Mouse (Mus musculus): Measurements from ENCODE around the gene Arid3a.
A peak's percentile ranks its signal among the peaks of the same experiment; 100 is the strongest.

The Arid3a gene

GRCm38 (mm10) chr10:79976071-79976721 is 49.4 kb downstream of the Arid3a start:
- DNase-seq (ENCODE audit: inconsistent ontology term), result no peak

GRCm38 (mm10) chr10:79976722-79977107 is 49.9 kb downstream of the Arid3a start:
- DNase-seq (ENCODE audit: inconsistent ontology term), result no peak

GRCm38 (mm10) chr10:79977324-79977723 is 50.5 kb downstream of the Arid3a start:
- no peak for DNase-seq (ENCODE audit: inconsistent ontology term)

DNA sequence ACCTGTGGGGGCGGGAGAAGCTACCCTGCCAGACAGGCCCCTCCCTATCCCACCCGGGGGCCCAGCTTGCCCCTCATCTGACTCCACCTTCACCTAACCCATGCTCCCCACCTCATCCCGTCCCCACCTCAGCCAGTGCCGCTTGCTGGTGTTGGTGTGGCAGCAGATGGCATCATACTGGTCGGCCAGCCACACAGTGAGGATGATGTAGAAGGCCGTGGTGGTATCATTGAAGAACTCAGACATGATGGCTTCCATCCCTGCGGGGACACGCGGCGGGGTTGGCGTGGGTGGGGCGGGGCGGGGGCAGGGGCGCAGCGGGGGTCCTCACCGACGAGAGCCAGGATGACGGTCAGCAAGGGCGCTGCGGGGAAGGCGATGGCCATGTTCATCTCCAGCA is 51.2 kb downstream of the Arid3a start:
- no peak for DNase-seq (ENCODE audit: inconsistent ontology term)

GRCm38 (mm10) chr10:79979401-79980155 is 52.7 kb downstream of the Arid3a start:
- no peak for DNase-seq (ENCODE audit: inconsistent ontology term)

GRCm38 (mm10) chr10:79983205-79983604 is 56.4 kb downstream of the Arid3a start:
- DNase-seq (ENCODE audit: inconsistent ontology term), result no peak

DNA sequence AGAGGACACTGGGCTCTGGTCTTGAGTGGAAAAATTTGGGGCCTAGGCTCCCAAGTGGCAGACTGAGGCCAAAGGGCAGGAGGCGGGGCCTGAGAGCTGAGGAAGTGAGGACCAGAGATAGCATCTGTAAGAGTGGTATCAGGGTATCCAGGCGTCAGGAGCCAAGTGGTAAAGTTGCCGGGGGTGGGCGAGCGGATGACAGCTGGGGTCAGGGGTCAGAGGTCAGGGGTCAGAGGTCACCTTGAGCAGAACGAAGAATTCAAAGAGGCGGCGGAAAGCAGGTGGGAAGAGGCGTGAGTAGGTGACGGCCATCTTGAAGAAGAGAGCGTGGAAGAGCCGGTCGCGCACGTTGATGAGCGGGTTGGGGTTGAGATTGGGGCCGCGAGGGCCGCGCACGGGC is 56.8 kb downstream of the Arid3a start:
- DNase-seq (ENCODE audit: inconsistent ontology term), result peak; percentile 46

GRCm38 (mm10) chr10:79984195-79984816 is 57.5 kb downstream of the Arid3a start, which contains the start of gene Tmem259:
Gene Tmem259, minus strand, starts transcription at chr10:79984330.
- peak; percentile 88 for DNase-seq (ENCODE audit: inconsistent ontology term)

DNA sequence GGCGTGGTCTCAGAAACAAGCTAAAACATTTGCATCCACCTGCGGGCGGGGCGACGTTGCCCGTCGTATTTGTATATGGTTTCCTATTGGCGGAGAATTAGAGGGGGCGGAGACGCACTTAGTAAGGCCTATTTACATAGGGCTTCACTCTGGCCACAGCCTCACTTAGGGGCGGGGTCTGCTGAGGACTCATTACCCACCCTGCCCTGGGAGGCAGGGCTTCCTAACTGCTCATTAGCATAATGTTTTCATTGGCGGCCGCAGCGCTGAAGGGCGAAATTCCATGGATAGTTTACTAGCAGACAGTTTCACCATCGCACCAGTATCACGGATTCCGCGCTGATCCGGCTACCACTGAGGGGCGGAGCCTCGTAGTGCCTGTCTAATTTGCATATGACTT is 58.0 kb downstream of the Arid3a start:
- DNase-seq (ENCODE audit: inconsistent ontology term), result peak; percentile 99

GRCm38 (mm10) chr10:79985334-79986231 is 58.7 kb downstream of the Arid3a start:
- DNase-seq (ENCODE audit: inconsistent ontology term), result peak; percentile 70

GRCm38 (mm10) chr10:79986232-79986878 is 59.5 kb downstream of the Arid3a start:
- peak; percentile 86 for DNase-seq (ENCODE audit: inconsistent ontology term)

DNA sequence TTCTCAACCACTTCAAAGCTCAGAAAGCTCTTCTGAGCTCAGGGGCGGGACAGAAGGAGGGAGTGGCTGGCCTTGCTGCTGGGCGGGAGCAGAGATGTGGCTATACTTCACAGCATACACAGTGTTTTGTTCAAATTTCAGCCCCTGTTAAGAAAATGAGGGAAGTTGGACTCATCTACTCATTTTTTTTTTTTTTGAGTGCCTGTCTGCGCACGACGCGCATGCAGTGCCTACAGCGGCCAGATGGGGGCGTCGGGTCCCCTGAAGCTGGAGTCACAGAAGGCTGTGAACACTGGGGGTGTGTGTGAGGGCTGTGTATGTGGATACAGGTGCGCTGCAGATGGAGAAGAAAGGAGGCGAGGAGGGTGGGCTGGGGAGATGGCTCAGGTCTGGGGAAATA is 60.1 kb downstream of the Arid3a start:
- peak; percentile 88 for DNase-seq (ENCODE audit: inconsistent ontology term)

DNA sequence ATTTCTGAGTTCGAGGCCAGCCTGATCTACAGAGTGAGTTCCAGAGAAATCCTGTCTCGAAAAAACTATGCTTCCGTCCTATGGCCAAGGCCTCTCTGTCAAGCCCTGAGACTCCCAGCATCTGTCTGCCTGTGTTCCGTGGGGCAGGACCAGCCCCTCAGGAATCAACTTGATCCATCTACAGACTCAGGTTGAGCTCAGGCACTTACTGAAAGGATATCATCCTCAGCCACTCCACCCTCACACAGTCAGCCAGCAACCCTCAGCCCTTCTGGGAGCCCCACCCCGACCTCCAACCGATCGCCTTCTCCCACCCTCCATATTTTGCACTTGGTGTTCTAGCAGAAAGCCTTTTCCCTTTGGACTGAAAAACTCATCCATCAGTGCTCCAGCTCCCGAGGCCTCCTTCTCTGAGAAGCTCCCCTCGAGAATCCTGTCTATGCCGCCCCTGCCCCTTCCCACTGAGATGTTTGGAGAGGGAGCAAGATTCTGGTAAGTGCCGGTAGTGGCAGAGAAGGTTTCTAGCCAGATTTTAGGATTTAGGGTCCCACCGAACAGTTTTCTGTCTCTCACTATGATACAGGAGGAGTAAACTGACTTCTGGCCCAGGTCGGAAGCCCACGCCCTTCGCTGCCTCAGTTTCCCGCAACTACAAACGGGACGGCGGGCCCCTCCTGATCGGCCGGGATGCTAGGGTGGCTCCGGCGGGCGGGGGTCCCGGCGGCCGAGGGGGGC is 61.1 kb downstream of the Arid3a start:
- no peak for DNase-seq (ENCODE audit: inconsistent ontology term)

DNA sequence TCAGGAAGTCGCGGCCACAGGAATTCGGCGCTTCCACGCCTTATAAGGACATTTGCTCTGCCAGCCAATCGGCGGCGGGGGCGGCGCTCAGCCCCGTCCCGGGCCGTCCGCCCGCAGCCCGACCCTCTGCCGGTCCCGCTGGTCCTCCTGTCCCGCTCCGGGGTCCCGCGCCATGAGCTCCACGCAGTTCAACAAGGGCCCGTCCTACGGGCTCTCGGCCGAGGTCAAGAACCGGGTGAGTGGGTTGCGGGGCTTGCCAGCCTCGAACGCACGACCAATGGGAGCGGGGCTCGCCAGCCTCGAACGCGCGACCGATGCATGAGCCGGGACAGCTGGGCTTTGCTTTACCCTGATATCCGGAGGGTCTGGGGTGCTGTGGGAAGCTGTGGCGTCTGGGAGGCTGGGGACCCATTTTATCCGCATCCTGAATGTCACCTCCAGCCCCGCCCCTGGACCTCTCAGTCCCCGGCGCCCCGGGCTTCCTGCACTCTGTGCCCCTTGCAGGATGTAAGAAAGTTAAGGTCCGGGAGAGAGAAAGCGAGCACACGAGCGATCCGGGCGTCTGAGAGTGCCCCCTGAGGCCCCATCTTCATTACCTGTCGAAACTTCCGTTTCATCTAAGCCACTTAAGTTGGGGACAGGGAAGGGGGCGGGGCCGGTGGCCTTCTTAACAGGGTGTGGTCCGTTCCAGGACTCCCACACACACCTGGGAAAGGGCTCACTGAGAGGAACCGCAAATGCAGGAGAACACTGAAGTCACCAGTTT is 61.8 kb downstream of the Arid3a start, which contains the start of gene Cnn2:
Gene Cnn2, plus strand, starts transcription at position 79 of the 766 bp plus-strand sequence.
- DNase-seq (ENCODE audit: inconsistent ontology term), result peak; percentile 86

GRCm38 (mm10) chr10:79989272-79989786 is 62.5 kb downstream of the Arid3a start:
- no peak for DNase-seq (ENCODE audit: inconsistent ontology term)

DNA sequence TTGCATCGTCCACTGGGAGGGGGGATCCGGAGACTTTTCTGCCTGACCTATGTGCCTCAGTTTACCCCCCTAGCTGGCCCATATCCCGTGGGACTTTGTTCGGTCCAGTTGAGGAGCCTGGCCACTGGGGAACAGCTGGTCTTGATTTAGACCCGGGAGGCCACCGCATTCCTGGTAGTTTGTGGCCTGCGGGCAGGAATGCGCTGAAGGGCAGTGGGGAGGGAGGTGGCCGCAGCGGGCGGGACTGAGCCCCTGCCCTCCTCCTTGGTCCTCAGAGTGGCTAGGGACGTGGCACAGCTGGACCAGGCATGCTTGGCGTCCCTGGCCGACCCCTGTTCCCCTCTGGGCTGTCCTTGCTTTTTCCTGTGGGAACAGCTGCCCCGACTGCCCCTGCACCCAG is 63.0 kb downstream of the Arid3a start:
- DNase-seq (ENCODE audit: inconsistent ontology term), result peak; percentile 86

DNA sequence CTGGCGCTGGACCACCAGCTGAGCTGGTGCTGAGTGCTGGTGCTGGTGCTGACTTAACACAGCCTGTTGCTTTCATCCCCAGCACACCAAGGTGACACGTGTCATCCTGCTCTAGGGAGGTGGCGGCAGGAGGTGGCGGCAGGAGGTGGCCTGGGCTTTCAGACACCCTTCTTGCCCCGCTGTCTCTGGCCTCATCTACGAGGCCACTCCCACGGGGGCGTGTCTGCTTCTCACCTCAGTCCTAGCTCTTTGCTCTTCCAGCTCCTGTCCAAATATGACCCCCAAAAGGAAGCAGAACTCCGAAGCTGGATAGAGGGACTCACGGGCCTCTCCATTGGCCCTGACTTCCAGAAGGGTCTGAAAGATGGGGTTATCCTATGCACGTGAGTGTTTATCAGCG is 64.3 kb downstream of the Arid3a start:
- peak; percentile 19 for DNase-seq (ENCODE audit: inconsistent ontology term)

- DNase-seq (ENCODE audit: inconsistent ontology term), result no peak
These were observed 64.7 kb downstream of the Arid3a start for GRCm38 (mm10) chr10:79991548-79991947.

DNA sequence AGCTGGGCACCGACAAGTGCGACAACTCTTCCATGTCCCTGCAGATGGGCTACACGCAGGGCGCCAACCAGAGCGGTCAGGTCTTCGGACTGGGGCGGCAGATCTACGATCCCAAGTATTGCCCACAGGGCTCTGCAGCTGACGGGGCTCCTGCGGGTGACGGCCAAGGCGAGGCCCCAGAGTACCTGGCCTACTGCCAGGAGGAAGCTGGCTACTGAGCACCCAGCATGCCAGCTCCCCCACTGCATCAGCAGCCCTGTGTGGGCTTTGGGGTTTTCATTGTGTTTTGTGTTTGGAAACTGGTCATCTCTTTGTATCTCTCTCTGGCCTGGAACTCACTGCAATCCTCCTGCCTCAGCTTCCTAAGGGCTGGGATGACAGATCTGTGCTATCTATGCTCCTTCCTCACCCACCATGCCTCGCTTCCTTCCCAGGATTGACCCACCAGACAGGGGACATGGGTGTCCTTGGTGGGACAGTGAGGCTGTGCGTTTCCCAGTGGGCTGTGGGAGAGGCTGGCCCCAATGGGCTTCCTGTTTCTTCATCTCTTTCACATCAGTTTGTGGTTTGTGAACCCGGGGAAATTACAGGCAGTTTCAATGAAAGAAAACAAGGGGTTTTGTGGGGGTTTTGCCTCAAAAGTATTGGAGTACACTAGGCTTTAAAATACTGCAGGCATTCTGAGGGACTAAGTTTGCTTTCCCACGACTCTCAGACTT is 67.7 kb downstream of the Arid3a start:
- DNase-seq (ENCODE audit: inconsistent ontology term), result no peak

Data from Muller cell, postnatal 12 days (primary cell).